Mouse (Mus musculus) embryo, embryonic 11.5 days (tissue): Measurements from ENCODE around the gene Unc80.

Source experiments
- DNase-seq: peaks from one replicate; pipeline ENCODE4 v3.0.0-alpha.2; 2012; ENCODE audit warnings: low read depth, low spot score

Unc80 gene

DNA sequence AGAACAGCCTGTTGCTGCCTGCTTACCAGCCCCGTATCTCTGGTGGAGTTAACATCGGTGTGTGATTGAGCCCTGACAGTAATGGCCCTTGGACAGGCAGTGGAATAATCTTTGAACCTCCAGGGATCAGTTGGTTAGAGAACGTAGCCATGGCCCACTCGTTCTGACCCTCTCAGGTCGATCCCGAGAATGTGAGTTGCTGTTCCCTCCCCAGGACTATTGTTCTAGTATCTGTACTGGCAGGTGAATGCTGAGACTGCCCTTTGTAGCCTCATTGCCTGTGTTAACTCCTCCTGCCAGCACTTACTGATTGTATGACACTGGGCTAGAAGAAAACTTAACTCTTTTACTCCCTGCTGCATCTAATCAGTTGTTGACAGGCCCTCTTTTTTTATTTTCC, 236.4 kb downstream of the Unc80 start:
- DNase-seq = no peak

DNA sequence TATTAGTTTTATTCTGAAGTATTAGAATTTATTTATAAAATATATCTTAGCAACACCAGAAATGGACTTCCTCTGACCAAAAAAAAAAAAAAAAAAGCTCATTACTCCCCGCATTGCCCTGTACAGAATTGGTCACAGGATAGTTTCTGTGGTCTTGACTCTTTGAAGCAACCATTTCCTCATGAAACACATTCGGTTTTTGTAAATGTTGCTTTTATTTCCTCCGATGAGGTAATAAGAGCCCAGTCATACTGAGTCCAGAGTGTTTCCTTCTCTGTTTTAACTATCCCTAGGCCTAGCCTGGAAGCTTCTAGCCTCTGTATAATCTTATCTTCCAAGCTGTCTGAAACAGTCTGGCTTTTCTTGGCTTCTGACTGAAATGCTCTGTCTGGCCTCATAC, 244.7 kb downstream of the Unc80 start:
- no peak for DNase-seq

DNA sequence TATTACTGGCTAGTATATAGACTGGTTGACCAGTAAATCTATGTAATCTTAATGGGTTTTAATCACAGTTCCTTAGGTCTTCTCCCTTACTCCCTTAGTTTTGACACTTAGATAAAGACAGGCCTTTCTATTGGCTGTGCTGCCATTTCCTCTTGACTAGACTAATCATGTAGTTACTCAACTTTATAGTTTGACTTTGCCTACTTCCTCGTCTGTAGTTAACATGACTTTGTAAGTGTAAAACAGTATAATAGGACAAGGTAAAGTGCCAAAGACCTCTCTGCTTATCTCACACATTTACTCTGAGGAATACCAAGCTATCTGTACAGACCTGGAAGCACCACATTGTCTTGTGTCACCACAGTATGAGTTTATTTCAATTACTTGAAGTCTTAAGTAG, 262.4 kb downstream of the Unc80 start:
- DNase-seq = no peak
